Mouse (Mus musculus): Measurements from ENCODE around the gene Lgr5.

- TF ChIP-seq RCOR1 (conservative IDR thresholded peaks at IDR 0.05; ENCODE audit: low read depth, low read length) (no peak), ETS1 (conservative IDR thresholded peaks at IDR 0.05; ENCODE audit: low read depth, low read length) (no peak), POLR2A (IDR thresholded peaks at IDR 0.05; ENCODE audit: low read depth, low read length) (no peak), ELF1 (IDR thresholded peaks at IDR 0.05; ENCODE audit: low read depth, low read length) (no peak), ZKSCAN1 (IDR thresholded peaks at IDR 0.05; ENCODE audit: borderline replicate concordance, low read depth, low read length) (no peak)
These were observed 95.6 kb downstream of the Lgr5 start for GRCm38 (mm10) chr10:115491803-115492510.

Data from CH12.LX (cell line).